Mouse (Mus musculus) right cerebral cortex, postnatal 14 days (tissue): Measurements from ENCODE around the gene Wars2.

Experiments
- DNase-seq: peaks from one replicate; pipeline ENCODE4 v3.0.0; 2022

Gene Wars2

GRCm38 (mm10) chr3:99277973-99278580, 137.2 kb downstream of the Wars2 start:
- no peak for DNase-seq

GRCm38 (mm10) chr3:99279718-99280117, 138.8 kb downstream of the Wars2 start:
- DNase-seq: no peak

- DNase-seq: no peak
Observed at GRCm38 (mm10) chr3:99281453-99281852, 140.6 kb downstream of the Wars2 start.

- DNase-seq: no peak
Observed at GRCm38 (mm10) chr3:99288302-99288701, 147.4 kb downstream of the Wars2 start.
